Mouse (Mus musculus) intestine, embryonic 14.5 days (tissue): ENCODE data around the gene Myl12a. TPM values are rescaled to one million over a fixed set of nuclear protein-coding genes. Genes with fewer than 3 reads are reported as not detected.
A peak's percentile ranks its signal among the peaks of the same experiment; 100 is the strongest.

Experiments
- ATAC-seq: fragments of 200-750 bp; cut with Nextera tagmentation; replicated peaks from 2 replicates; pipeline ENCODE4 v1.8.0; 2017; ENCODE audit warnings: low read depth, moderate number of reproducible peaks, moderate TSS enrichment, moderate library complexity; ENCODE audit not compliant: low FRiP score, low TSS enrichment
- DNase-seq: peaks from one replicate; pipeline ENCODE4 v3.0.0-alpha.2; 2018; ENCODE audit warnings: low spot score
- H3K27ac ChIP-seq: fragments of 300-500 bp; sonication (generic); 2 replicates; pipeline ENCODE4 v1.5.1; 2014; ENCODE audit warnings: low read depth, mild to moderate bottlenecking, control low read depth
- H3K27me3 ChIP-seq: fragments of 300-500 bp; sonication (generic); replicated peaks from 2 replicates; pipeline ENCODE4 v1.6.1; 2014; ENCODE audit warnings: low read length, control low read depth; ENCODE audit not compliant: control insufficient read depth, insufficient read depth
- H3K36me3 ChIP-seq: fragments of 300-500 bp; sonication (generic); 2 replicates; pipeline ENCODE4 v1.6.1; 2014; ENCODE audit warnings: low read length, control low read depth; ENCODE audit not compliant: control insufficient read depth, insufficient read depth
- H3K4me1 ChIP-seq: fragments of 300-500 bp; sonication (generic); replicated peaks from 2 replicates; pipeline ENCODE4 v1.6.1; 2014; ENCODE audit warnings: low read length, control low read depth, mixed read lengths; ENCODE audit not compliant: control insufficient read depth, insufficient read depth
- H3K4me2 ChIP-seq: fragments of 300-500 bp; sonication (generic); 2 replicates; pipeline ENCODE4 v1.6.1; 2014; ENCODE audit warnings: low read length
- H3K4me3 ChIP-seq: fragments of 300-500 bp; sonication (generic); 2 replicates; pipeline ENCODE4 v1.5.1; 2014; ENCODE audit warnings: low read depth, low read length, control low read depth, mixed read lengths
- H3K9ac ChIP-seq: fragments of 300-500 bp; sonication (generic); 2 replicates; pipeline ENCODE4 v1.6.1; 2014; ENCODE audit warnings: mild to moderate bottlenecking, low read length
- H3K9me3 ChIP-seq: fragments of 300-500 bp; sonication (generic); 2 replicates; pipeline ENCODE4 v1.6.1; 2016; ENCODE audit warnings: low read length, control low read depth; ENCODE audit not compliant: control insufficient read depth
- WGBS: fragments of 180-500 bp; shearing (Covaris S2); extraction: QIAGEN DNeasy Blood & Tissue Kit; methylation state at CpG from one replicate; pipeline ENCODE4 v1.1.7; 2014; 5-methylcytosine and 5-hydroxymethylcytosine counted together
- polyA plus RNA-seq: library from polyadenylated mRNA; unstranded; fragments of >200 nt; fragmentation: Nextera tagmentation; extraction: Ambion mirVana; gene quantifications from 2 replicates; pipeline ENCODE4 v1.2.1, GENCODE M21; 2014

Myl12a gene
- polyA plus RNA-seq, 1 experiment from 2014 or later = 536 TPM

- Histone ChIP-seq H3K4me1 (peaks cover 44% of the 10 kb centered on the region), H3K9ac (peak overlapping the region; percentile 75), H3K4me3 (peak overlapping the region; percentile 87), H3K36me3 (peaks cover 41% of the 10 kb centered on the region), H3K27ac (peak overlapping the region; percentile 95), H3K9me3 (no peaks in the 10 kb centered on the region), H3K4me2 (peak overlapping the region; percentile 69), H3K27me3 (no peaks in the 10 kb centered on the region)
- DNase-seq = no peak
- peak; percentile 45 for ATAC-seq
- WGBS = 2% methylated on average over 24 of the region's 24 CpGs
Observed at GRCm38 (mm10) chr17:70989991-70990390, 12.7 kb downstream of the Myl12a start.

GRCm38 (mm10) chr17:70989430-70989829 lies 13.2 kb downstream of the Myl12a start:
- H3K9me3 ChIP-seq = no peaks in the 10 kb centered on the region
- no peaks in the 10 kb centered on the region for H3K27me3 ChIP-seq
- no peak overlapping the region; the same call in 1 of the 2 replicates for H3K27ac ChIP-seq
- H3K4me1 ChIP-seq = peaks cover 39% of the 10 kb centered on the region
- peaks cover 36% of the 10 kb centered on the region for H3K36me3 ChIP-seq
- peak overlapping the region; percentile 87 for H3K4me3 ChIP-seq
- 48% methylated on average over 8 of the region's 8 CpGs for WGBS
- DNase-seq (no peak), ATAC-seq (no peak)
- peak overlapping the region; percentile 69 for H3K4me2 ChIP-seq
- peak overlapping the region; percentile 75 for H3K9ac ChIP-seq

GRCm38 (mm10) chr17:70988337-70988767 lies 14.3 kb downstream of the Myl12a start:
- WGBS = 70% methylated on average over 12 of the region's 12 CpGs
- Histone ChIP-seq H3K27me3 (no peaks in the 10 kb centered on the region), H3K4me2 (peak overlapping the region; percentile 69; the same call in 1 of the 2 replicates), H3K27ac (no peak overlapping the region), H3K9ac (no peak overlapping the region), H3K4me3 (no peak overlapping the region), H3K4me1 (peaks cover 29% of the 10 kb centered on the region), H3K9me3 (no peaks in the 10 kb centered on the region), H3K36me3 (peaks cover 29% of the 10 kb centered on the region)
- peak; percentile 72 for DNase-seq
- ATAC-seq = 0 out of 2 replicates have a peak, but pooled peaks have one; percentile 13

- peaks cover 19% of the 10 kb centered on the region for H3K4me1 ChIP-seq
- no peak overlapping the region for H3K27ac ChIP-seq
- no peaks in the 10 kb centered on the region for H3K9me3 ChIP-seq
- H3K9ac ChIP-seq = no peak overlapping the region
- WGBS = 89% methylated on average over 15 of the region's 15 CpGs
- DNase-seq (no peak), ATAC-seq (no peak)
- no peak overlapping the region for H3K4me3 ChIP-seq
- H3K4me2 ChIP-seq = peak overlapping the region; percentile 69; the same call in 1 of the 2 replicates
- H3K27me3 ChIP-seq = no peaks in the 10 kb centered on the region
- peaks cover 18% of the 10 kb centered on the region for H3K36me3 ChIP-seq
Observed at GRCm38 (mm10) chr17:70986831-70987660, 15.6 kb downstream of the Myl12a start.

- peaks cover 15% of the 10 kb centered on the region for H3K36me3 ChIP-seq
- WGBS = 76% methylated on average over 6 of the region's 6 CpGs
- H3K9me3 ChIP-seq = no peaks in the 10 kb centered on the region
- H3K27ac ChIP-seq = no peak overlapping the region
- no peak for DNase-seq
- no peaks in the 10 kb centered on the region for H3K27me3 ChIP-seq
- H3K9ac ChIP-seq = no peak overlapping the region
- peaks cover 15% of the 10 kb centered on the region for H3K4me1 ChIP-seq
- no peak overlapping the region for H3K4me3 ChIP-seq
- H3K4me2 ChIP-seq = no peak overlapping the region
- ATAC-seq = no peak
Observed at GRCm38 (mm10) chr17:70986355-70986740, 16.3 kb downstream of the Myl12a start.

- Histone ChIP-seq H3K4me3 (no peak overlapping the region), H3K27ac (no peak overlapping the region), H3K9me3 (no peaks in the 10 kb centered on the region), H3K36me3 (peaks cover 21% of the 10 kb centered on the region), H3K27me3 (no peaks in the 10 kb centered on the region), H3K4me2 (no peak overlapping the region), H3K9ac (no peak overlapping the region), H3K4me1 (0 out of 2 replicates have a peak, but pooled peaks cover 10% of the 10 kb centered on the region)
- ATAC-seq (no peak), DNase-seq (no peak)
- WGBS = 88% methylated on average over 15 of the region's 15 CpGs
Observed at GRCm38 (mm10) chr17:70985501-70986354, 16.9 kb downstream of the Myl12a start.

GRCm38 (mm10) chr17:70979345-70980223 lies 23.1 kb downstream of the Myl12a start:
- no peak overlapping the region for H3K9ac ChIP-seq
- no peak overlapping the region for H3K4me2 ChIP-seq
- no peaks in the 10 kb centered on the region for H3K4me1 ChIP-seq
- no peak for ATAC-seq
- H3K36me3 ChIP-seq = peaks cover 33% of the 10 kb centered on the region
- H3K9me3 ChIP-seq = no peaks in the 10 kb centered on the region
- DNase-seq = no peak
- no peaks in the 10 kb centered on the region for H3K27me3 ChIP-seq
- H3K4me3 ChIP-seq = no peak overlapping the region
- no peak overlapping the region for H3K27ac ChIP-seq
- whole genome bisulfite sequencing = 85% methylated on average over 20 of the region's 20 CpGs

- H3K4me2 ChIP-seq = no peak overlapping the region
- no peak overlapping the region for H3K4me3 ChIP-seq
- WGBS = 88% methylated on average over 6 of the region's 6 CpGs
- H3K27me3 ChIP-seq = no peaks in the 10 kb centered on the region
- H3K4me1 ChIP-seq = no peaks in the 10 kb centered on the region
- DNase-seq (no peak), ATAC-seq (no peak)
- H3K36me3 ChIP-seq = peaks cover 46% of the 10 kb centered on the region
- H3K9me3 ChIP-seq = no peaks in the 10 kb centered on the region
- no peak overlapping the region for H3K9ac ChIP-seq
- H3K27ac ChIP-seq = no peak overlapping the region
Observed at GRCm38 (mm10) chr17:70977799-70978198, 24.9 kb downstream of the Myl12a start.
